Mouse (Mus musculus): Measurements from ENCODE around the gene Tlk2. TPM values are rescaled to one million over a fixed set of nuclear protein-coding genes. Genes with fewer than 3 reads are reported as not detected.
A peak's percentile ranks its signal among the peaks of the same experiment; 100 is the strongest.

Gene Tlk2
- polyA plus RNA-seq, 1 experiment from 2014 or later: 7.4 TPM

GRCm38 (mm10) chr11:105285720-105286119, 107.1 kb downstream of the Tlk2 start:
- peak; percentile 76 for ATAC-seq (ENCODE audit: low FRiP score, low TSS enrichment)
- 46% methylated on average over 3 of the region's 3 CpGs for WGBS
- peak overlapping the region; percentile 30 for H3K27ac ChIP-seq (replicated peaks)

GRCm38 (mm10) chr11:105289403-105289802, 110.8 kb downstream of the Tlk2 start:
- 0 out of 2 replicates have a peak, but pooled peaks cover 6% of the 10 kb centered on the region for H3K36me3 ChIP-seq (ENCODE audit: control insufficient read depth, insufficient read depth, low read length)
- DNase-seq (ENCODE audit: low spot score): no peak
- H3K9me3 ChIP-seq (ENCODE audit: control insufficient read depth, low read length): no peaks in the 10 kb centered on the region
- no peak overlapping the region for H3K4me3 ChIP-seq (ENCODE audit: low read depth, low read length)
- ATAC-seq (ENCODE audit: low FRiP score, low TSS enrichment): no peak
- WGBS: 56% methylated on average over 3 of the region's 3 CpGs
- H3K9ac ChIP-seq (ENCODE audit: low read length): no peak overlapping the region
- TF ChIP-seq EP300 (optimal IDR thresholded peaks at IDR 0.05) (no peak), CTCF (IDR thresholded peaks at IDR 0.05; ENCODE audit: low read depth) (no peak)
- H3K27me3 ChIP-seq (ENCODE audit: control insufficient read depth, insufficient read depth, low read length): no peaks in the 10 kb centered on the region
- no peak overlapping the region for H3K27ac ChIP-seq (replicated peaks)
- peaks cover 5% of the 10 kb centered on the region; the same call in 1 of the 2 replicates for H3K4me1 ChIP-seq (replicated peaks; ENCODE audit: control insufficient read depth, insufficient read depth)
- no peak overlapping the region for H3K4me2 ChIP-seq (replicated peaks; ENCODE audit: low read depth)

More at GRCm38 (mm10) chr11:105285720-105286119, 107.1 kb downstream of the Tlk2 start:
- TF ChIP-seq EP300 (optimal IDR thresholded peaks at IDR 0.05) (no peak), CTCF (IDR thresholded peaks at IDR 0.05; ENCODE audit: low read depth) (no peak)
- Histone ChIP-seq H3K27me3 (ENCODE audit: control insufficient read depth, insufficient read depth, low read length) (no peaks in the 10 kb centered on the region), H3K4me1 (replicated peaks; ENCODE audit: control insufficient read depth, insufficient read depth) (0 out of 2 replicates have a peak, but pooled peaks cover 3% of the 10 kb centered on the region), H3K4me2 (replicated peaks; ENCODE audit: low read depth) (0 out of 2 replicates have a peak overlapping the region, but pooled peaks have one; percentile 25), H3K4me3 (ENCODE audit: low read depth, low read length) (no peak overlapping the region), H3K9me3 (ENCODE audit: control insufficient read depth, low read length) (no peaks in the 10 kb centered on the region), H3K9ac (ENCODE audit: low read length) (no peak overlapping the region), H3K36me3 (ENCODE audit: control insufficient read depth, insufficient read depth, low read length) (peaks cover 19% of the 10 kb centered on the region; the same call in 1 of the 2 replicates)
- DNase-seq (ENCODE audit: low spot score): peak; percentile 47

DNA sequence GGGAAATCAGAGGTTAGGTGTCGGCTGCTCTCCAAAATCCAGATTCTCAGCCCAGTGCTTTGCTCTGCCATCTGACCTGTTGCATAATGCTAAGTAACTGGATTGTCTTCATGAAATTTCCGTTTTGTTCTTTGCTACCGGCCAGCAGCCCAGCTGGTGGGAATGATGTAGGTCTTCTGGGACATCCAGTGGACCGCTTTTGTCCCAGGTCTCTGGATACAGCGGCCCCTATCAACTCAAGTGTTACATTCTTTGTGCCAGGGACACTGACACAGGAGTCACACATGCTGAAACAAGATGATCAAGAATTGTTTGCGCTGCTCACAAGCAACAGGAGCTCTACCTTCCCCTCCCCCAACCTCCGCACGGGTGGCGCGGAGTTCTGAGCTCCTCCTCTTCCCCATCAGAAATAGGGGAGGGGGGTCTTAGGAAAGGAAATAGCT, 113.1 kb downstream of the Tlk2 start:
- Histone ChIP-seq H3K36me3 (ENCODE audit: control insufficient read depth, insufficient read depth, low read length) (no peaks in the 10 kb centered on the region), H3K9me3 (ENCODE audit: control insufficient read depth, low read length) (no peaks in the 10 kb centered on the region), H3K27ac (replicated peaks) (peak overlapping the region; percentile 76), H3K9ac (ENCODE audit: low read length) (peak overlapping the region; percentile 56), H3K27me3 (ENCODE audit: control insufficient read depth, insufficient read depth, low read length) (no peaks in the 10 kb centered on the region), H3K4me2 (replicated peaks; ENCODE audit: low read depth) (peak overlapping the region; percentile 68), H3K4me3 (ENCODE audit: low read depth, low read length) (peak overlapping the region; percentile 55), H3K4me1 (replicated peaks; ENCODE audit: control insufficient read depth, insufficient read depth) (peaks cover 2% of the 10 kb centered on the region; the same call in 1 of the 2 replicates)
- TF ChIP-seq CTCF (IDR thresholded peaks at IDR 0.05; ENCODE audit: low read depth): no peak
- TF ChIP-seq EP300 (optimal IDR thresholded peaks at IDR 0.05): no peak
- ATAC-seq (ENCODE audit: low FRiP score, low TSS enrichment): 0 out of 2 replicates have a peak, but pooled peaks have one; percentile 4
- no peak for DNase-seq (ENCODE audit: low spot score)
- 12% methylated on average over 10 of the region's 10 CpGs for WGBS

- peak; percentile 71 for ATAC-seq (ENCODE audit: low FRiP score, low TSS enrichment)
- peak within 1 kb of the TSS; percentile 56 for H3K9ac ChIP-seq (ENCODE audit: low read length)
- WGBS: under 1% methylated on average over 59 of the region's 75 CpGs
These were observed 113.8 kb downstream of the Tlk2 start, which contains the start of gene Mrc2 for GRCm38 (mm10) chr11:105292124-105293071. Gene Mrc2, plus strand, starts transcription at chr11:105292643.

DNA sequence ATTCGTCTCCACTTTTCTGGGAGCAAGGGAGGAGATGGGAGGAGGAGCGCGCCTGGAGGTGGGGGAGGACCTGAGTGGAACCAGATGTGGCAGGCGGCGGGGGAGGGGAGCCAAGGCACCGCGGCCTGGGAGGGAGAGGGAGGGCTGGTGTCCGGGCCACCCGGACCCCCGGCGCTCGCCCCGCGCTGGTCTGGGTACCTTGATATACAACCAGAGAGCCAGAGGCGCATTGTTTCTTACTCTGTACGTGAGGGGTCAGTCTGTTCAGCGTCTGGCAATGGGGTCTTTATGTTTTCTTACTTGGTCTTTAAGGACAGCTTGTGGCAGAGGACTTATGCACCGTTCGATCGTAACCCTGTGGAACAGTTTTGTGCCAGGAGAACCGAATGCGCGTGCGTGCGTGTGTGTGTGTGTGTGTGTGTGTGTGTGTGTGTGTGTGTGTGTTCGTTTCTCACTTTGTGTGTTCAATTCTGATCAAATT, 114.5 kb downstream of the Tlk2 start:
- 4% methylated on average over 26 of the region's 26 CpGs for WGBS
- H3K27me3 ChIP-seq (ENCODE audit: control insufficient read depth, insufficient read depth, low read length): no peaks in the 10 kb centered on the region
- H3K4me3 ChIP-seq (ENCODE audit: low read depth, low read length): peak overlapping the region; percentile 55
- H3K9ac ChIP-seq (ENCODE audit: low read length): peak overlapping the region; percentile 47; the same call in 1 of the 2 replicates
- DNase-seq (ENCODE audit: low spot score): peak; percentile 49
- peak overlapping the region; percentile 74 for H3K27ac ChIP-seq (replicated peaks)
- H3K9me3 ChIP-seq (ENCODE audit: control insufficient read depth, low read length): no peaks in the 10 kb centered on the region
- H3K4me2 ChIP-seq (replicated peaks; ENCODE audit: low read depth): peak overlapping the region; percentile 68
- TF ChIP-seq EP300 (optimal IDR thresholded peaks at IDR 0.05) (no peak), CTCF (IDR thresholded peaks at IDR 0.05; ENCODE audit: low read depth) (no peak)
- ATAC-seq (ENCODE audit: low FRiP score, low TSS enrichment): no peak
- peaks cover 2% of the 10 kb centered on the region; the same call in 1 of the 2 replicates for H3K4me1 ChIP-seq (replicated peaks; ENCODE audit: control insufficient read depth, insufficient read depth)
- H3K36me3 ChIP-seq (ENCODE audit: control insufficient read depth, insufficient read depth, low read length): no peaks in the 10 kb centered on the region

More at GRCm38 (mm10) chr11:105292124-105293071, 113.8 kb downstream of the Tlk2 start, which contains the start of gene Mrc2:
- Histone ChIP-seq H3K36me3 (ENCODE audit: control insufficient read depth, insufficient read depth, low read length) (no peaks in the 10 kb centered on the region), H3K4me3 (ENCODE audit: low read depth, low read length) (peak within 1 kb of the TSS; percentile 55), H3K9me3 (ENCODE audit: control insufficient read depth, low read length) (no peaks in the 10 kb centered on the region), H3K4me2 (replicated peaks; ENCODE audit: low read depth) (peak within 1 kb of the TSS; percentile 68), H3K27ac (replicated peaks) (peak within 1 kb of the TSS; percentile 76), H3K4me1 (replicated peaks; ENCODE audit: control insufficient read depth, insufficient read depth) (peaks cover 2% of the 10 kb centered on the region; the same call in 1 of the 2 replicates), H3K27me3 (ENCODE audit: control insufficient read depth, insufficient read depth, low read length) (no peaks in the 10 kb centered on the region)
- TF ChIP-seq EP300 (optimal IDR thresholded peaks at IDR 0.05) (no peak), CTCF (IDR thresholded peaks at IDR 0.05; ENCODE audit: low read depth) (no peak)
- peak; percentile 55 for DNase-seq (ENCODE audit: low spot score)
